Mouse (Mus musculus) retina, postnatal 1 day (tissue): ENCODE results near the gene Vmn1r10.

Experiments
- DNase-seq: peaks from one replicate; pipeline ENCODE4 v3.0.0-alpha.2; 2012

The Vmn1r10 gene

GRCm38 (mm10) chr6:57109154-57109553 is at the start of gene Vmn1r10:
Vmn1r10 (plus strand) TSS chr6:57109454.
- no peak for DNase-seq

- peak; percentile 3 for DNase-seq
Observed at GRCm38 (mm10) chr6:57063730-57064129, 45.5 kb upstream of the Vmn1r10 start.

GRCm38 (mm10) chr6:57066487-57066886 is 42.8 kb upstream of the Vmn1r10 start, which contains the start of gene Vmn1r9:
Vmn1r9 (plus strand) TSS chr6:57066787.
- no peak for DNase-seq

GRCm38 (mm10) chr6:57106358-57106757 is 2.9 kb upstream of the Vmn1r10 start:
- DNase-seq = peak; percentile 9

GRCm38 (mm10) chr6:57133155-57133554 is 23.9 kb downstream of the Vmn1r10 start, which contains the start of gene Vmn1r11:
Vmn1r11 (plus strand) TSS chr6:57133455.
- DNase-seq = no peak

GRCm38 (mm10) chr6:57156619-57157018 is 47.4 kb downstream of the Vmn1r10 start, which contains the start of gene Vmn1r12:
Vmn1r12 (plus strand) TSS chr6:57156919.
- no peak for DNase-seq
